11 mouse cellular contexts compared by ENCODE assay signal in genomic region chr5:27324346-27324928, GRCm38 (mm10).
A peak's percentile ranks its signal among the peaks of the same experiment; 100 is the strongest.
DNase-seq lines count a peak whose midpoint lies in the region; ATAC-seq lines count a peak whose summit lies in the region.
"Had no signal": no experiment of that assay in that cellular context is flagged by ENCODE, and none has a peak within 500 bp of the region (broad histone marks: within the 10 kb centered on the region; RNA-seq: fewer than 3 reads in every experiment).

No protein-coding gene starts in this region.

- no peaks in the 10 kb centered on the region for H3K36me3 ChIP-seq in kidney, embryonic 14.5 days (ENCODE audit: control insufficient read depth, insufficient read depth, low read length)
- H3K36me3 ChIP-seq: liver, embryonic 13.5 days had no signal

- H3K4me2 ChIP-seq in kidney, embryonic 14.5 days (replicated peaks; ENCODE audit: low read depth, low read length), result no peak overlapping the region
- H3K4me2 ChIP-seq: liver, embryonic 13.5 days had no signal

- H3K4me1 ChIP-seq in kidney, embryonic 14.5 days (ENCODE audit: control insufficient read depth, insufficient read depth, low read length), result no peaks in the 10 kb centered on the region
- H3K4me1 ChIP-seq: liver, embryonic 13.5 days had no signal

- intact Hi-C loops in left cerebral cortex, postnatal 25 days (cut with DNase I), result loop anchor here (2.0 kb wide), 1 partner anchor 124 kb away; no protein-coding TSS in a partner anchor

- ATAC-seq in kidney, embryonic 14.5 days (ENCODE audit: low FRiP score, low TSS enrichment), result peak; percentile 62; the same call in 1 of the 2 replicates
- ATAC-seq: activated CD4-positive, CD25-positive, alpha-beta regulatory T cell, adult 4 months had no signal

- H3K27ac ChIP-seq in kidney, embryonic 14.5 days (ENCODE audit: low read depth, low read length), result no peak overlapping the region
- H3K27ac ChIP-seq: liver, embryonic 13.5 days had no signal

- H3K9ac ChIP-seq in kidney, embryonic 14.5 days (ENCODE audit: low read depth, low read length), result no peak overlapping the region
- H3K9ac ChIP-seq: liver, embryonic 13.5 days had no signal

- H3K9me3 ChIP-seq in kidney, embryonic 14.5 days (ENCODE audit: control insufficient read depth, low read length), result no peaks in the 10 kb centered on the region
- H3K9me3 ChIP-seq: liver, embryonic 13.5 days had no signal

- 30% methylated on average over 3 of the region's 3 CpGs for WGBS in kidney, embryonic 14.5 days

- no peak overlapping the region for H3K4me3 ChIP-seq in kidney, embryonic 14.5 days (ENCODE audit: low read length)
- H3K4me3 ChIP-seq: liver, embryonic 13.5 days had no signal

- no peaks in the 10 kb centered on the region for H3K27me3 ChIP-seq in kidney, embryonic 14.5 days (ENCODE audit: control insufficient read depth, insufficient read depth, low read length)
- H3K27me3 ChIP-seq: liver, embryonic 13.5 days had no signal

- no peak for DNase-seq in kidney, adult 8-10 months
- DNase-seq in brain, adult 2 months (ENCODE audit: low read depth, low spot score), result peak; percentile 83
- peak; percentile 61 for DNase-seq in cerebellum, adult 9-11 months
- DNase-seq in left cerebral cortex, postnatal 25 days (ENCODE audit: low spot score in 2 of 2), result peak; percentile 36 to 80
- no peak for DNase-seq in testis, postnatal 10 days (ENCODE audit: low spot score)
- DNase-seq in lung, adult 18-20 months, result no peak
- DNase-seq: layer of hippocampus, adult 9-11 months; liver, embryonic 13.5 days; thymus, postnatal 36 days had no signal

Comparison
In these comparisons a context has a peak if more than half of its experiments do, and no peak if none do; other contexts are left out.
1. DNase-seq: peak in brain, adult 2 months (single experiment), cerebellum, adult 9-11 months (single experiment) and left cerebral cortex, postnatal 25 days (2 of 2); none in kidney, adult 8-10 months (0 of 2), testis, postnatal 10 days (single experiment) and lung, adult 18-20 months (0 of 2).